Mouse (Mus musculus) forebrain, embryonic 14.5 days (tissue): Measurements from ENCODE around the gene Nfia. TPM values are rescaled to one million over a fixed set of nuclear protein-coding genes. Genes with fewer than 3 reads are reported as not detected.
A peak's percentile ranks its signal among the peaks of the same experiment; 100 is the strongest.

Source experiments
- ATAC-seq: fragments of 200-750 bp; cut with Nextera tagmentation; 2 replicates; pipeline ENCODE4 v1.8.0; 2017; ENCODE audit warnings: mild to moderate bottlenecking, moderate library complexity
- DNase-seq: peaks from one replicate; pipeline ENCODE4 v3.0.0-alpha.2; 2015; ENCODE audit warnings: low spot score
- H3K27ac ChIP-seq: fragments of 300-500 bp; sonication (generic); 2 replicates; pipeline ENCODE4 v1.5.1; 2014; ENCODE audit warnings: low read depth, mild to moderate bottlenecking, control low read depth, low read length, moderate library complexity
- H3K27me3 ChIP-seq: fragments of 300-500 bp; sonication (generic); replicated peaks from 2 replicates; pipeline ENCODE4 v1.6.1; 2014; ENCODE audit warnings: low read length, control low read depth, mixed read lengths; ENCODE audit not compliant: control insufficient read depth, insufficient read depth
- H3K36me3 ChIP-seq: fragments of 300-500 bp; sonication (generic); 2 replicates; pipeline ENCODE4 v1.6.1; 2014; ENCODE audit warnings: low read length, control low read depth; ENCODE audit not compliant: control insufficient read depth, insufficient read depth
- H3K4me1 ChIP-seq: fragments of 300-500 bp; sonication (generic); 2 replicates; pipeline ENCODE4 v1.6.1; 2014; ENCODE audit warnings: antibody characterized with exemption, low read length, control low read depth; ENCODE audit not compliant: control insufficient read depth, insufficient read depth
- H3K4me2 ChIP-seq: fragments of 300-500 bp; sonication (generic); 2 replicates; pipeline ENCODE4 v1.6.1; 2014; ENCODE audit warnings: mild to moderate bottlenecking, control low read depth, low read length
- H3K4me3 ChIP-seq: fragments of 300-500 bp; sonication (generic); 2 replicates; pipeline ENCODE4 v1.5.1; 2014; ENCODE audit warnings: low read depth, low read length, control low read depth
- H3K9ac ChIP-seq: fragments of 300-500 bp; sonication (generic); 2 replicates; pipeline ENCODE4 v1.6.1; 2014; ENCODE audit warnings: mild to moderate bottlenecking, low read length, control low read depth, moderate library complexity
- H3K9me3 ChIP-seq: fragments of 300-500 bp; sonication (generic); replicated peaks from 2 replicates; pipeline ENCODE4 v1.6.1; 2016; ENCODE audit warnings: low read length, control low read depth, mixed read lengths; ENCODE audit not compliant: control insufficient read depth
- WGBS: fragments of 180-500 bp; shearing (Covaris S2); extraction: QIAGEN DNeasy Blood & Tissue Kit; methylation state at CpG from one replicate; pipeline ENCODE4 v1.1.7; 2014; 5-methylcytosine and 5-hydroxymethylcytosine counted together
- polyA plus RNA-seq: library from polyadenylated mRNA; unstranded; fragments of >200 nt; fragmentation: Nextera tagmentation; extraction: Ambion mirVana; gene quantifications from 2 replicates; pipeline ENCODE4 v1.2.1, GENCODE M21; 2014

Nfia gene
- polyA plus RNA-seq, 1 experiment from 2014 or later: 71.5 TPM

DNA sequence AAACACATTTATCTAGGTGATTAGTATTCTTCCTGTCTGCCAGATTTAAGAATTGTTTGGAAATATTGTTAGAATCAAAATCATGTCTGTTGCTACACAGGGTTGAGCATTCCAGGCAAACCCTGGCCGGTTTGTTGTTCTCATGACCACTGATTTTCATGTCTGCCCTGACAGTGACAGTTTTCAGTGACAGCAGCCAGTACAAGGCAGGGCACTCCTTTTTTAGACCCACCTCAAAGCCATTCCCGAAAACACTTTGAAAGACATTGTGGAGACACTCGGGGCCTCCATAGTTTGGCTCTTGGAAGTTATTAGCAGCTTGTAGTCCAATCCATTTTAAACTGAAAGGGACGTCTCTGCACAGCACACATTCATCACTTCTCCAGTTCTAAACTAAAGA lies 41.5 kb downstream of the Nfia start:
- Histone ChIP-seq H3K9ac (no peak overlapping the region), H3K4me2 (no peak overlapping the region), H3K27me3 (no peaks in the 10 kb centered on the region), H3K4me3 (no peak overlapping the region), H3K36me3 (no peaks in the 10 kb centered on the region), H3K9me3 (no peaks in the 10 kb centered on the region), H3K27ac (no peak overlapping the region), H3K4me1 (peaks cover 30% of the 10 kb centered on the region; the same call in 1 of the 2 replicates)
- DNase-seq (no peak), ATAC-seq (no peak)
- WGBS: 61% methylated on average over 4 of the region's 4 CpGs

DNA sequence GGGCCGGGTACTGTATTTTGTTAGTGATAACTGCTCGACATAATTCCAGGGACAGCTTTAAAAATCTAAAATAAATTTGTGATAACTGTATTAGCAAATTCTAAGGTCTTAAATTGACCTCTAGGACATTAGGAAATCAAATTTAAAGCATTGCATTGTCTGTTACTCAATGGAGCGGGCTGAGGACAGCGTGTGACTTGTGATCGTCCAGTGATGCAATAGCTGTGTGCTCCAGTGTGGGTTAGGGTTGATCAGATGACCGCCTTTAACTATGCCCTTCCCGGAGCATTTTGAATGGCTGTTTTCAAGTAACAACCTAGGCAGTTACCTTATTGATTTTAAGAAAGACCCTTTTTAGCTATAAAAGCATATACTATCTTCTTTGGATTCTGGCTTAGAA lies 42.0 kb downstream of the Nfia start:
- H3K9me3 ChIP-seq: no peaks in the 10 kb centered on the region
- ATAC-seq (no peak), DNase-seq (no peak)
- H3K4me3 ChIP-seq: no peak overlapping the region
- no peaks in the 10 kb centered on the region for H3K36me3 ChIP-seq
- H3K27me3 ChIP-seq: no peaks in the 10 kb centered on the region
- WGBS: 91% methylated on average over 7 of the region's 7 CpGs
- H3K4me2 ChIP-seq: no peak overlapping the region
- no peak overlapping the region for H3K9ac ChIP-seq
- H3K27ac ChIP-seq: no peak overlapping the region
- H3K4me1 ChIP-seq: peaks cover 30% of the 10 kb centered on the region; the same call in 1 of the 2 replicates

GRCm38 (mm10) chr4:97816001-97816400 lies 43.5 kb downstream of the Nfia start:
- Histone ChIP-seq H3K27ac (no peak overlapping the region), H3K9ac (no peak overlapping the region), H3K4me2 (no peak overlapping the region), H3K9me3 (no peaks in the 10 kb centered on the region), H3K27me3 (no peaks in the 10 kb centered on the region), H3K36me3 (no peaks in the 10 kb centered on the region), H3K4me3 (no peak overlapping the region), H3K4me1 (peaks cover 27% of the 10 kb centered on the region; the same call in 1 of the 2 replicates)
- ATAC-seq (no peak), DNase-seq (no peak)

GRCm38 (mm10) chr4:97816753-97817152 lies 44.2 kb downstream of the Nfia start:
- ATAC-seq (no peak), DNase-seq (no peak)
- Histone ChIP-seq H3K4me3 (no peak overlapping the region), H3K9me3 (no peaks in the 10 kb centered on the region), H3K4me1 (peaks cover 27% of the 10 kb centered on the region; the same call in 1 of the 2 replicates), H3K4me2 (no peak overlapping the region), H3K9ac (no peak overlapping the region), H3K27ac (no peak overlapping the region), H3K27me3 (no peaks in the 10 kb centered on the region), H3K36me3 (no peaks in the 10 kb centered on the region)
- WGBS: 84% methylated on average over 3 of the region's 3 CpGs

DNA sequence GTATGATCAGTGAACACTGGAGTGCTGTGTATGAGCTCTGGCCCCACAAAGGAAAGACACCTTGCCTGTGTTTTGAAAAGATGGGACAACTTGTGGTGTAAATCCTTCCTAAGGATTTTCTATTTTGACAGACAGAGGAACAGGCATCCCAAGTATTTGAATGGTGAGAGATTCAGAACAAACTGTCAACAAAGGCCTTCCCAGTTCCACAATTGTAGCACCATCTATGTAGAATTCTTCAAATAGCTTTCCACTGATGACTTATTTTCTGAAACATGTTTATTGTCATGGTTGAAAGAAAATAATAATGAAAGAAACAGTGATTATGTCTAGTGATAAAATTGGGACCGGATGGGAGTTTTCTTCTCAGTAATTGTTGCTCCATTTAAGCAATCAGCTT lies 45.2 kb downstream of the Nfia start:
- peaks cover 27% of the 10 kb centered on the region; the same call in 1 of the 2 replicates for H3K4me1 ChIP-seq
- DNase-seq: no peak
- no peak overlapping the region for H3K4me3 ChIP-seq
- H3K36me3 ChIP-seq: no peaks in the 10 kb centered on the region
- H3K9me3 ChIP-seq: no peaks in the 10 kb centered on the region
- H3K9ac ChIP-seq: no peak overlapping the region
- no peak for ATAC-seq
- H3K27me3 ChIP-seq: no peaks in the 10 kb centered on the region
- no peak overlapping the region for H3K4me2 ChIP-seq
- 67% methylated on average over 1 of the region's 1 CpGs for WGBS
- 0 out of 2 replicates have a peak overlapping the region, but pooled peaks have one; percentile 5 for H3K27ac ChIP-seq

- Histone ChIP-seq H3K4me2 (no peak overlapping the region), H3K36me3 (no peaks in the 10 kb centered on the region), H3K9me3 (no peaks in the 10 kb centered on the region), H3K27ac (no peak overlapping the region), H3K4me1 (peaks cover 27% of the 10 kb centered on the region; the same call in 1 of the 2 replicates), H3K4me3 (no peak overlapping the region), H3K27me3 (no peaks in the 10 kb centered on the region), H3K9ac (no peak overlapping the region)
- WGBS: 61% methylated on average over 3 of the region's 3 CpGs
- no peak for ATAC-seq
- DNase-seq: no peak
These were observed 46.0 kb downstream of the Nfia start for GRCm38 (mm10) chr4:97818498-97818897.

- Histone ChIP-seq H3K36me3 (no peaks in the 10 kb centered on the region), H3K27me3 (no peaks in the 10 kb centered on the region), H3K4me1 (peaks cover 25% of the 10 kb centered on the region; the same call in 1 of the 2 replicates), H3K27ac (no peak overlapping the region), H3K4me2 (no peak overlapping the region), H3K9me3 (no peaks in the 10 kb centered on the region), H3K4me3 (no peak overlapping the region), H3K9ac (no peak overlapping the region)
- DNase-seq (no peak), ATAC-seq (no peak)
- WGBS: 81% methylated on average over 8 of the region's 8 CpGs
These were observed 46.6 kb downstream of the Nfia start for GRCm38 (mm10) chr4:97819101-97819500.

DNA sequence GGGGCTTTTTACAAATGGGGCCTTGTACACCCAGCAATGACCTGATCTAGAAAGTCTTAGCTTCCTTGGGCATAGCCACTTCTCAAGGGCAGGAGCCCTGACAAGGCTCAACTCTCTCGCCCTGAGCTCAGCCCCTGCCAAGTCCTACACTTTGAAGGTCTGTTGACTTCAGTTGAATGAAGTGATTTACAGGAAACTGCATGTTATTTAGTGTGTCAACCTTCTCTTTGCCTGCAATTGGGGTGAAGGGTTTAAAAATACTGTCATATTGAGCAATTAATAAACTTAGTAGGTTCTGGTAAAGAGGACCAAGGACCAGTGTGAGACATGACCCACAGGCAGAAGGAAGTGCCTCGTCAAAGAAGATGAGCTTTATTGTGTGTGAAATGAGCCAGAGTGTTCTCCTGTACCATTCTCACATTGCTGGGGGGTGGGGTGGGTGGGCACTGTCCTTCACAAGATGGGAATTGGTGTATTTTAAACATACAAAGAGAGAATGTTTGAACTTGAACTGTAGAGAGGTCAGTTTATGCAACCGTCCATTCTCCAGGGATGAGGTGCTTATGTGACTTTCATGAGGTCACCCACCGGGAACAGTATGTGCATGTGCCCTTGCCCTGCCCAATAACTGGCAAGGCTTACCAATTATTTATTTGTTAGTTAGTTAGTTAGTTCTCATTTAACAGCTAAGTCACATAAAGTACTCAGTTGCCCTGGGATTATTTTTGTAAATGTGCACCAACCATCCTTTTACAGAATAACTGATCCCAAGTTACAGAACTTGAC lies 48.1 kb downstream of the Nfia start:
- H3K27me3 ChIP-seq: no peaks in the 10 kb centered on the region
- H3K4me3 ChIP-seq: no peak overlapping the region
- no peak overlapping the region for H3K27ac ChIP-seq
- no peak for DNase-seq
- no peaks in the 10 kb centered on the region for H3K36me3 ChIP-seq
- H3K4me2 ChIP-seq: no peak overlapping the region
- no peak overlapping the region for H3K9ac ChIP-seq
- peaks cover 33% of the 10 kb centered on the region for H3K4me1 ChIP-seq
- WGBS: 80% methylated on average over 4 of the region's 4 CpGs
- ATAC-seq: no peak
- H3K9me3 ChIP-seq: no peaks in the 10 kb centered on the region

- no peak overlapping the region for H3K4me2 ChIP-seq
- no peaks in the 10 kb centered on the region for H3K9me3 ChIP-seq
- no peak overlapping the region for H3K9ac ChIP-seq
- WGBS: 84% methylated on average over 4 of the region's 4 CpGs
- H3K27me3 ChIP-seq: no peaks in the 10 kb centered on the region
- peaks cover 36% of the 10 kb centered on the region for H3K4me1 ChIP-seq
- no peak for ATAC-seq
- H3K36me3 ChIP-seq: no peaks in the 10 kb centered on the region
- DNase-seq: no peak
- no peak overlapping the region for H3K4me3 ChIP-seq
- H3K27ac ChIP-seq: no peak overlapping the region
These were observed 49.2 kb downstream of the Nfia start for GRCm38 (mm10) chr4:97821556-97822251.
